Mouse (Mus musculus) neutrophil, adult 5-6 weeks (primary cell): Measurements from ENCODE around the gene Rab1a. TPM values are rescaled to one million over a fixed set of nuclear protein-coding genes. Genes with fewer than 3 reads are reported as not detected.
"Not testable (repeated sequence)": the region's sequence is repeated elsewhere in the genome, so short reads cannot be mapped to it uniquely, and the experiment has no call there.

Experiments used
- ATAC-seq: fragments of 151-379, 151-347 bp; 2 replicates; pipeline ENCODE4 v1.8.0; 2017; ENCODE audit warnings: mild to moderate bottlenecking, moderate TSS enrichment; ENCODE audit not compliant: insufficient number of reproducible peaks, poor library complexity, low FRiP score, severe bottlenecking; ENCODE audit errors: extremely low read depth
- total RNA-seq: library from RNA; stranded (forward); fragments of 200-1000 nt; gene quantifications from 2 replicates; pipeline ENCODE4 v1.2.3, GENCODE M21; 2017

Gene Rab1a
- 93.7 and 116 TPM in 2 replicates for total RNA-seq

- ATAC-seq: peak; percentile 92
Observed at GRCm38 (mm10) chr11:20200713-20201575, at the start of gene Rab1a. Rab1a (plus strand) TSS chr11:20201432.

GRCm38 (mm10) chr11:20152107-20152901, 48.9 kb upstream of the Rab1a start:
- ATAC-seq: no peak

GRCm38 (mm10) chr11:20153542-20153941, 47.7 kb upstream of the Rab1a start:
- ATAC-seq: not testable (repeated sequence)

GRCm38 (mm10) chr11:20158879-20159278, 42.4 kb upstream of the Rab1a start:
- ATAC-seq: no peak

GRCm38 (mm10) chr11:20164979-20165867, 36.0 kb upstream of the Rab1a start:
- ATAC-seq: no peak

- ATAC-seq: no peak
Observed at GRCm38 (mm10) chr11:20165991-20166390, 35.2 kb upstream of the Rab1a start.

GRCm38 (mm10) chr11:20166476-20166875, 34.8 kb upstream of the Rab1a start:
- not testable (repeated sequence) for ATAC-seq

GRCm38 (mm10) chr11:20168972-20169371, 32.3 kb upstream of the Rab1a start:
- ATAC-seq: peak; percentile 72

GRCm38 (mm10) chr11:20187271-20187670, 14.0 kb upstream of the Rab1a start:
- ATAC-seq: no peak

- no peak for ATAC-seq
Observed at GRCm38 (mm10) chr11:20193100-20193736, 8.0 kb upstream of the Rab1a start.

- ATAC-seq: no peak
Observed at GRCm38 (mm10) chr11:20201661-20202101, 449 bp downstream of the Rab1a start.

GRCm38 (mm10) chr11:20202299-20203011, 1.2 kb downstream of the Rab1a start:
- ATAC-seq: no peak

GRCm38 (mm10) chr11:20204321-20204720, 3.1 kb downstream of the Rab1a start:
- no peak for ATAC-seq

- ATAC-seq: no peak
Observed at GRCm38 (mm10) chr11:20204870-20205446, 3.7 kb downstream of the Rab1a start.

- no peak for ATAC-seq
Observed at GRCm38 (mm10) chr11:20205538-20205937, 4.3 kb downstream of the Rab1a start.

GRCm38 (mm10) chr11:20206626-20207223, 5.5 kb downstream of the Rab1a start:
- no peak for ATAC-seq

- no peak for ATAC-seq
Observed at GRCm38 (mm10) chr11:20207589-20207988, 6.4 kb downstream of the Rab1a start.
